Mouse (Mus musculus): ENCODE data around the gene Ror1. TPM values are rescaled to one million over a fixed set of nuclear protein-coding genes. Genes with fewer than 3 reads are reported as not detected.

Ror1 gene
- polyA plus RNA-seq, 1 experiment from 2014 or later, result 5.9 TPM

- no peak for ATAC-seq (replicated peaks; ENCODE audit: low FRiP score)
- Histone ChIP-seq H3K27me3 (ENCODE audit: control insufficient read depth, insufficient read depth, low read length) (no peaks in the 10 kb centered on the region), H3K9me3 (ENCODE audit: control insufficient read depth, low read length) (no peaks in the 10 kb centered on the region), H3K36me3 (ENCODE audit: control insufficient read depth, insufficient read depth, low read length) (no peaks in the 10 kb centered on the region), H3K4me3 (ENCODE audit: low read depth, low read length) (no peak overlapping the region), H3K4me2 (ENCODE audit: low read depth, low read length, severe bottlenecking) (no peak overlapping the region), H3K4me1 (replicated peaks; ENCODE audit: control insufficient read depth, insufficient read depth, low read length) (no peaks in the 10 kb centered on the region), H3K27ac (ENCODE audit: low read depth, low read length) (no peak overlapping the region), H3K9ac (ENCODE audit: low read length) (no peak overlapping the region)
- DNase-seq (ENCODE audit: low spot score), result peak; percentile 27
- 72% methylated on average over 4 of the region's 4 CpGs for WGBS
These were observed 282.4 kb downstream of the Ror1 start for GRCm38 (mm10) chr4:100377996-100378395.

DNA sequence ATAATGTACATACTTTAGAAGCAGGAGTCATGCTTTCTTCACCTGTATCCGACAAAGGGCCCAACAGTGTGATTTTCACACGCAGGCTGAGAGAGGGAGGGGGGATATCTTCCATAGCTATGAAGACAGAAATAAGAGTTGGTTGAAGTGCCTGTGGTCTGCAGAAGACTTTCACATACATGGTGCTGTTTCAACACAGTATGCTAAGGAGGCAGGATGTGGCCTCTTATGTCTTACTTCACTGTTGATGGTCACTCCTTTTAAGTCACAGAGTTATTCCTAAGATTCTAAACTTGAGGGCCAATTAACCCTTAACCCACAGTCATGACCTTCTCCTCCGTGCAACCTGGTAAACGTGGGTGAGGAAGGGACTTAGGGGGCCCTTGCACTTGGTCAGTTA lies 286.2 kb downstream of the Ror1 start:
- Histone ChIP-seq H3K27ac (ENCODE audit: low read depth, low read length) (no peak overlapping the region), H3K36me3 (ENCODE audit: control insufficient read depth, insufficient read depth, low read length) (no peaks in the 10 kb centered on the region), H3K4me1 (replicated peaks; ENCODE audit: control insufficient read depth, insufficient read depth, low read length) (no peaks in the 10 kb centered on the region), H3K4me2 (ENCODE audit: low read depth, low read length, severe bottlenecking) (no peak overlapping the region), H3K9ac (ENCODE audit: low read length) (no peak overlapping the region), H3K27me3 (ENCODE audit: control insufficient read depth, insufficient read depth, low read length) (no peaks in the 10 kb centered on the region), H3K4me3 (ENCODE audit: low read depth, low read length) (no peak overlapping the region), H3K9me3 (ENCODE audit: control insufficient read depth, low read length) (no peaks in the 10 kb centered on the region)
- ATAC-seq (replicated peaks; ENCODE audit: low FRiP score) (no peak), DNase-seq (ENCODE audit: low spot score) (no peak)
- 87% methylated on average over 4 of the region's 4 CpGs for WGBS

- ATAC-seq (replicated peaks; ENCODE audit: low FRiP score) (no peak), DNase-seq (ENCODE audit: low spot score) (peak; percentile 44)
- no peak overlapping the region for H3K4me3 ChIP-seq (ENCODE audit: low read depth, low read length)
These were observed 290.8 kb downstream of the Ror1 start for GRCm38 (mm10) chr4:100386272-100386988.

GRCm38 (mm10) chr4:100390436-100390835 lies 294.8 kb downstream of the Ror1 start:
- no peak overlapping the region for H3K4me3 ChIP-seq (ENCODE audit: low read depth, low read length)
- H3K9me3 ChIP-seq (ENCODE audit: control insufficient read depth, low read length), result no peaks in the 10 kb centered on the region
- no peaks in the 10 kb centered on the region for H3K4me1 ChIP-seq (replicated peaks; ENCODE audit: control insufficient read depth, insufficient read depth, low read length)
- H3K36me3 ChIP-seq (ENCODE audit: control insufficient read depth, insufficient read depth, low read length), result no peaks in the 10 kb centered on the region
- H3K4me2 ChIP-seq (ENCODE audit: low read depth, low read length, severe bottlenecking), result no peak overlapping the region
- 91% methylated on average over 6 of the region's 6 CpGs for WGBS
- DNase-seq (ENCODE audit: low spot score) (peak; percentile 36), ATAC-seq (replicated peaks; ENCODE audit: low FRiP score) (no peak)
- no peak overlapping the region for H3K27ac ChIP-seq (ENCODE audit: low read depth, low read length)
- H3K27me3 ChIP-seq (ENCODE audit: control insufficient read depth, insufficient read depth, low read length), result no peaks in the 10 kb centered on the region
- H3K9ac ChIP-seq (ENCODE audit: low read length), result no peak overlapping the region

More at GRCm38 (mm10) chr4:100386272-100386988, 290.8 kb downstream of the Ror1 start:
- Histone ChIP-seq H3K27ac (ENCODE audit: low read depth, low read length) (no peak overlapping the region), H3K36me3 (ENCODE audit: control insufficient read depth, insufficient read depth, low read length) (no peaks in the 10 kb centered on the region), H3K27me3 (ENCODE audit: control insufficient read depth, insufficient read depth, low read length) (no peaks in the 10 kb centered on the region), H3K4me1 (replicated peaks; ENCODE audit: control insufficient read depth, insufficient read depth, low read length) (no peaks in the 10 kb centered on the region), H3K9ac (ENCODE audit: low read length) (no peak overlapping the region), H3K4me2 (ENCODE audit: low read depth, low read length, severe bottlenecking) (no peak overlapping the region), H3K9me3 (ENCODE audit: control insufficient read depth, low read length) (no peaks in the 10 kb centered on the region)
- WGBS, result 81% methylated on average over 5 of the region's 5 CpGs

DNA sequence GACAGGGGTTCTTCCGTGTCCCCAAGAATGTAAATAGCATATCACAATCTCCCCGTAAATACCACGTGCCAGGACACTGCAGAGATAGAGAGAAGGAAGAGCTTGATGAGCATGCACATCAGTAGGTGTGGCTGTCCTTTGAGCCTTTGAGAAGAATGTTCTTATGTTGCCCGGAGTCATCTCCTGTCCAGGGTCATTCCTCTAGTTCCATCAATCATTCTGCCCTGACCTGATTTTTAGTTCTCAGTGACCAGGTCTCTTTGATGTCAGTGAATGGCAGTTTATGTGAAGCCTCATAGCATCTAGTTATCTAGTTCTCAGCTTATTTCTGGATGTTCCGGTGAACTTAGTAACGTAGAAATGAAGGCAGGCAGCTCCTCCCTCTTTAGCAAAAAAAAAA lies 295.4 kb downstream of the Ror1 start:
- no peaks in the 10 kb centered on the region for H3K9me3 ChIP-seq (ENCODE audit: control insufficient read depth, low read length)
- no peak overlapping the region for H3K4me3 ChIP-seq (ENCODE audit: low read depth, low read length)
- 90% methylated on average over 6 of the region's 6 CpGs for WGBS
- no peak overlapping the region for H3K4me2 ChIP-seq (ENCODE audit: low read depth, low read length, severe bottlenecking)
- H3K36me3 ChIP-seq (ENCODE audit: control insufficient read depth, insufficient read depth, low read length), result no peaks in the 10 kb centered on the region
- no peaks in the 10 kb centered on the region for H3K27me3 ChIP-seq (ENCODE audit: control insufficient read depth, insufficient read depth, low read length)
- peak; percentile 26 for DNase-seq (ENCODE audit: low spot score)
- no peak overlapping the region for H3K27ac ChIP-seq (ENCODE audit: low read depth, low read length)
- H3K4me1 ChIP-seq (replicated peaks; ENCODE audit: control insufficient read depth, insufficient read depth, low read length), result no peaks in the 10 kb centered on the region
- H3K9ac ChIP-seq (ENCODE audit: low read length), result no peak overlapping the region
- ATAC-seq (replicated peaks; ENCODE audit: low FRiP score), result no peak

- H3K4me1 ChIP-seq (replicated peaks; ENCODE audit: control insufficient read depth, insufficient read depth, low read length), result no peaks in the 10 kb centered on the region
- no peaks in the 10 kb centered on the region for H3K27me3 ChIP-seq (ENCODE audit: control insufficient read depth, insufficient read depth, low read length)
- H3K4me2 ChIP-seq (ENCODE audit: low read depth, low read length, severe bottlenecking), result no peak overlapping the region
- ATAC-seq (replicated peaks; ENCODE audit: low FRiP score) (no peak), DNase-seq (ENCODE audit: low spot score) (peak; percentile 41)
- no peak overlapping the region for H3K4me3 ChIP-seq (ENCODE audit: low read depth, low read length)
- WGBS, result 81% methylated on average over 12 of the region's 12 CpGs
- no peak overlapping the region for H3K27ac ChIP-seq (ENCODE audit: low read depth, low read length)
- no peak overlapping the region for H3K9ac ChIP-seq (ENCODE audit: low read length)
- no peaks in the 10 kb centered on the region for H3K36me3 ChIP-seq (ENCODE audit: control insufficient read depth, insufficient read depth, low read length)
- no peaks in the 10 kb centered on the region for H3K9me3 ChIP-seq (ENCODE audit: control insufficient read depth, low read length)
These were observed 297.9 kb downstream of the Ror1 start for GRCm38 (mm10) chr4:100393374-100394061.

- Histone ChIP-seq H3K4me1 (replicated peaks; ENCODE audit: control insufficient read depth, insufficient read depth, low read length) (no peaks in the 10 kb centered on the region), H3K27me3 (ENCODE audit: control insufficient read depth, insufficient read depth, low read length) (no peaks in the 10 kb centered on the region), H3K27ac (ENCODE audit: low read depth, low read length) (no peak overlapping the region), H3K9me3 (ENCODE audit: control insufficient read depth, low read length) (no peaks in the 10 kb centered on the region), H3K4me2 (ENCODE audit: low read depth, low read length, severe bottlenecking) (no peak overlapping the region), H3K36me3 (ENCODE audit: control insufficient read depth, insufficient read depth, low read length) (no peaks in the 10 kb centered on the region), H3K4me3 (ENCODE audit: low read depth, low read length) (no peak overlapping the region), H3K9ac (ENCODE audit: low read length) (no peak overlapping the region)
- ATAC-seq (replicated peaks; ENCODE audit: low FRiP score) (no peak), DNase-seq (ENCODE audit: low spot score) (peak; percentile 13)
- 96% methylated on average over 4 of the region's 4 CpGs for WGBS
These were observed 299.8 kb downstream of the Ror1 start for GRCm38 (mm10) chr4:100395407-100395806.

DNA sequence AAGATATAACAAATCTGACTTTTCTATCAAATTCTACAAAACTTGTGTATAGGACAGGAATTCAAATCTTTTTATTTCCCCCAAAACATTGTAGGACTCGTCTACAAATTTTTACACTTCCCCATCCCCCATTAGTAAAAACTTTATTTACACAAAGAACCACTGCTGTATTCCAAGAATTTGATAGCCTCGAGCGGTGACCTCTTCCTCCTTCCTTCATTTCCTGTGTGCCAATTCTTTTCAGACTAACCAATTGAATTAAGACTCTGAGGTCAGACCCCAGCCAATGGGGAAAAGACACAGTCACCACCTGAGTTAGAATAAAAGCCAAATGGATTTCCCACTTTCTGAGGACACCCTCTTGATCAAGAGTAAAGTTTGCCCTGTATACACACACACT lies 302.5 kb downstream of the Ror1 start:
- ATAC-seq (replicated peaks; ENCODE audit: low FRiP score), result no peak
- no peak overlapping the region for H3K9ac ChIP-seq (ENCODE audit: low read length)
- WGBS, result 68% methylated on average over 3 of the region's 3 CpGs
- no peaks in the 10 kb centered on the region for H3K4me1 ChIP-seq (replicated peaks; ENCODE audit: control insufficient read depth, insufficient read depth, low read length)
- H3K4me2 ChIP-seq (ENCODE audit: low read depth, low read length, severe bottlenecking), result no peak overlapping the region
- no peaks in the 10 kb centered on the region for H3K27me3 ChIP-seq (ENCODE audit: control insufficient read depth, insufficient read depth, low read length)
- no peaks in the 10 kb centered on the region for H3K9me3 ChIP-seq (ENCODE audit: control insufficient read depth, low read length)
- DNase-seq (ENCODE audit: low spot score), result no peak
- H3K27ac ChIP-seq (ENCODE audit: low read depth, low read length), result no peak overlapping the region
- no peaks in the 10 kb centered on the region for H3K36me3 ChIP-seq (ENCODE audit: control insufficient read depth, insufficient read depth, low read length)
- no peak overlapping the region for H3K4me3 ChIP-seq (ENCODE audit: low read depth, low read length)

DNA sequence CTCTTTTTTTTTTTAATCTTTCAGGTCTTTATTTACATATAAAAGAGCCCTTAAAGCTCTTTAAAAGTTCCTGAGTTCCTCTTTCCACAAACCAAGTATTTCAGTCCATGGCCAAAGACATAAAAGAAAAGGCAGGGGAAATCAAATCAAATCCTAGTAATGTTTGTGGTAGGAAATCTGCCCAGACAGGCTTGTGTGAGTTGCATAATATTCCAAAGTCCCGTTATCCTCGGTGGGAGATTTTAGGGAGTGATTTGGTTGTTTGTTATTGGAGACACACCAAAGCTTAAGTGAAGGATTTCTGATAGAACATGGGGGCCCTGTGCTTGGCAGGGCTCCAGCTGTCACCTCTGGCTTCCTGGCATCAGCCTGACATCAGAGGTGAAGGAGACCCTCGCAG lies 305.5 kb downstream of the Ror1 start:
- H3K4me3 ChIP-seq (ENCODE audit: low read depth, low read length), result no peak overlapping the region
- ATAC-seq (replicated peaks; ENCODE audit: low FRiP score) (no peak), DNase-seq (ENCODE audit: low spot score) (no peak)
- no peaks in the 10 kb centered on the region for H3K4me1 ChIP-seq (replicated peaks; ENCODE audit: control insufficient read depth, insufficient read depth, low read length)
- no peak overlapping the region for H3K4me2 ChIP-seq (ENCODE audit: low read depth, low read length, severe bottlenecking)
- H3K27ac ChIP-seq (ENCODE audit: low read depth, low read length), result no peak overlapping the region
- no peaks in the 10 kb centered on the region for H3K9me3 ChIP-seq (ENCODE audit: control insufficient read depth, low read length)
- H3K36me3 ChIP-seq (ENCODE audit: control insufficient read depth, insufficient read depth, low read length), result no peaks in the 10 kb centered on the region
- no peaks in the 10 kb centered on the region for H3K27me3 ChIP-seq (ENCODE audit: control insufficient read depth, insufficient read depth, low read length)
- 74% methylated on average over 3 of the region's 3 CpGs for WGBS
- no peak overlapping the region for H3K9ac ChIP-seq (ENCODE audit: low read length)
